In genomic region chr10:100588932-100589388, GRCm38 (mm10) we compare ENCODE assay signal across 8 mouse cellular contexts. TPM values are rescaled to one million over a fixed set of nuclear protein-coding genes. Genes with fewer than 3 reads are reported as not detected.
DNase-seq lines count a peak whose midpoint lies in the region; ATAC-seq and TF ChIP-seq lines count a peak whose summit lies in the region.

No protein-coding gene starts in this region.

- peak overlapping the region; percentile 75 for H3K4me3 ChIP-seq in embryonic facial prominence, embryonic 10.5 days
- peak overlapping the region; percentile 83 for H3K4me3 ChIP-seq in intestine, postnatal 0 days (ENCODE audit: low read depth, low read length)
- H3K4me3 ChIP-seq in midbrain, embryonic 10.5 days: peak overlapping the region; percentile 79

- DNase-seq in adrenal gland, postnatal 14 days: peak; percentile 93
- DNase-seq in embryonic facial prominence, embryonic 10.5 days (ENCODE audit: low spot score): peak; percentile 90
- DNase-seq in left cerebral cortex, postnatal 36 days (ENCODE audit: low spot score in 2 of 2): peak; percentile 89 to 90
- peak; percentile 89 for DNase-seq in midbrain, embryonic 10.5 days (ENCODE audit: low spot score)
- DNase-seq in right cerebral cortex, postnatal 36 days (ENCODE audit: low spot score in 2 of 2): peak; percentile 84 to 85
- DNase-seq in urinary bladder, postnatal 4 days (ENCODE audit: low spot score in 2 of 2): peak; percentile 74 to 89

- under 1% methylated on average over 31 of the region's 31 CpGs for WGBS in embryonic facial prominence, embryonic 10.5 days
- under 1% methylated on average over 31 of the region's 31 CpGs for WGBS in intestine, postnatal 0 days
- under 1% methylated on average over 31 of the region's 31 CpGs for WGBS in midbrain, embryonic 10.5 days

- H3K4me2 ChIP-seq in intestine, postnatal 0 days (replicated peaks; ENCODE audit: low read depth): peak overlapping the region; percentile 91

- TF ChIP-seq CTCF in intestine, postnatal 0 days (IDR thresholded peaks at IDR 0.05; ENCODE audit: low read depth): no peak

- peaks cover 12% of the 10 kb centered on the region for H3K36me3 ChIP-seq in embryonic facial prominence, embryonic 10.5 days (replicated peaks)
- 0 out of 2 replicates have a peak, but pooled peaks cover 5% of the 10 kb centered on the region for H3K36me3 ChIP-seq in intestine, postnatal 0 days (ENCODE audit: control insufficient read depth, insufficient read depth)
- H3K36me3 ChIP-seq in midbrain, embryonic 10.5 days: peaks cover 7% of the 10 kb centered on the region

- H3K27ac ChIP-seq in embryonic facial prominence, embryonic 10.5 days (replicated peaks): peak overlapping the region; percentile 85
- H3K27ac ChIP-seq in intestine, postnatal 0 days (ENCODE audit: low read depth, low read length): no peak overlapping the region
- H3K27ac ChIP-seq in midbrain, embryonic 10.5 days (replicated peaks): peak overlapping the region; percentile 87

- intact Hi-C loops in left cerebral cortex, postnatal 36 days (cut with DNase I): no loop called here

- H3K27me3 ChIP-seq in embryonic facial prominence, embryonic 10.5 days (replicated peaks; ENCODE audit: low read depth, poor library complexity, severe bottlenecking): no peaks in the 10 kb centered on the region
- H3K27me3 ChIP-seq in intestine, postnatal 0 days (replicated peaks; ENCODE audit: control insufficient read depth, insufficient read depth, low read length): no peaks in the 10 kb centered on the region
- H3K27me3 ChIP-seq in midbrain, embryonic 10.5 days (ENCODE audit: low read depth, poor library complexity, severe bottlenecking): no peaks in the 10 kb centered on the region

- H3K9ac ChIP-seq in intestine, postnatal 0 days (ENCODE audit: low read depth, low read length): peak overlapping the region; percentile 54

- peaks cover 11% of the 10 kb centered on the region for H3K4me1 ChIP-seq in embryonic facial prominence, embryonic 10.5 days
- no peaks in the 10 kb centered on the region; the same call in 1 of the 2 replicates for H3K4me1 ChIP-seq in intestine, postnatal 0 days (replicated peaks; ENCODE audit: control insufficient read depth, insufficient read depth, low read length)
- peaks cover 12% of the 10 kb centered on the region for H3K4me1 ChIP-seq in midbrain, embryonic 10.5 days

- peak; percentile 99 for ATAC-seq in granulocyte monocyte progenitor cell, adult 5-6 weeks (replicated peaks; ENCODE audit: poor library complexity, severe bottlenecking)
- ATAC-seq in intestine, postnatal 0 days: peak; percentile 97

- H3K9me3 ChIP-seq in embryonic facial prominence, embryonic 10.5 days: no peaks in the 10 kb centered on the region
- no peaks in the 10 kb centered on the region for H3K9me3 ChIP-seq in intestine, postnatal 0 days (ENCODE audit: control insufficient read depth)
- H3K9me3 ChIP-seq in midbrain, embryonic 10.5 days (replicated peaks): no peaks in the 10 kb centered on the region

RNA-seq across cellular contexts. Expression of gene 4930430F08Rik, which starts 1.3 kb away (rescaled TPM):
- total RNA-seq in adrenal gland, postnatal 14 days (2021): 11.0 and 13.0 TPM in 2 replicates
- polyA plus RNA-seq in embryonic facial prominence, embryonic 10.5 days (2016; fragmentation: Nextera tagmentation; extraction: Ambion mirVana): 8.6 and 9.8 TPM in 2 replicates
- total RNA-seq in granulocyte monocyte progenitor cell, adult 5-6 weeks (2014; fragmentation: Nextera tagmentation): 8.7 and 9.5 TPM in 2 replicates
- total RNA-seq in granulocyte monocyte progenitor cell, adult 5-6 weeks (2017): 9.4 and 16.4 TPM in 2 replicates
- 3.6 TPM in 2 replicates for polyA plus RNA-seq in intestine, postnatal 0 days (2015; fragmentation: Nextera tagmentation; extraction: Ambion mirVana)
- total RNA-seq in left cerebral cortex, postnatal 36 days (2021): 10 to 100 TPM; 19.0 to 20.8 TPM
- polyA plus RNA-seq in midbrain, embryonic 10.5 days (2016; fragmentation: Nextera tagmentation; extraction: Ambion mirVana): 10.4 and 11.0 TPM in 2 replicates

RNA-seq across cellular contexts. Expression of gene 1700017N19Rik, which starts 1.3 kb away (rescaled TPM):
- not detected in 2 replicates for total RNA-seq in adrenal gland, postnatal 14 days (2021)
- not detected in 2 replicates for polyA plus RNA-seq in embryonic facial prominence, embryonic 10.5 days (2016; fragmentation: Nextera tagmentation; extraction: Ambion mirVana)
- total RNA-seq in granulocyte monocyte progenitor cell, adult 5-6 weeks (2014; fragmentation: Nextera tagmentation): not detected in 2 replicates
- total RNA-seq in granulocyte monocyte progenitor cell, adult 5-6 weeks (2017): not detected in 2 replicates
- polyA plus RNA-seq in intestine, postnatal 0 days (2015; fragmentation: Nextera tagmentation; extraction: Ambion mirVana): not detected in 2 replicates
- not detected for total RNA-seq in left cerebral cortex, postnatal 36 days (2021)
- polyA plus RNA-seq in midbrain, embryonic 10.5 days (2016; fragmentation: Nextera tagmentation; extraction: Ambion mirVana): not detected in 2 replicates
